Mouse (Mus musculus): Measurements from ENCODE around the gene Spem1. TPM values are rescaled to one million over a fixed set of nuclear protein-coding genes. Genes with fewer than 3 reads are reported as not detected.

Gene Spem1
- total and polyA plus RNA-seq, 2 experiments from 2014 or later, result 0.20 to 0.93 TPM

DNA sequence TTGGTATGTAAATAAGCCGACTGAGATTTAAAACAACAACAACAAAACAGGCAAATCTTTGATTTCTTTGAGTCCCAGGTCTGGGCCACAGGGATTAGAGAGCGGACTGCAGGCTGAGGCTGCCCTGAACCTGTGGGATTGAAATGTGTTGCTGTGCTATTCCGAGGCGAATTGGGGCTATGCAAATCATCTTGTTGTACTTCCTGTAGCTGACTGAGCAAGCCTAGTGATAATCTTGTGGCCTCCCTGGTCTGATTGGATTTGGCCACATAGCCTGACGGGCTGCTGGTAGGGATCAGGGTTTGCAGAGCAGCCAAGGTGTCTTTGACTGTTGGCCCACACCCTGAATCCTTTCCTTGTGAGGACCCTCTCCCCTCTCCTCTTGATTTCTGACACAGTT is 47.0 kb downstream of the Spem1 start:
- ATAC-seq (ENCODE audit: low FRiP score) (no peak), DNase-seq (ENCODE audit: low spot score) (no peak)
- no peak overlapping the region for H3K9ac ChIP-seq (replicated peaks; ENCODE audit: low read length, poor library complexity, severe bottlenecking)

More for the DNA sequence above, 47.0 kb downstream of the Spem1 start:
- TF ChIP-seq CTCF (IDR thresholded peaks at IDR 0.05), result no peak
- no peak overlapping the region for H3K4me3 ChIP-seq (ENCODE audit: low read depth, low read length)
- H3K9me3 ChIP-seq (ENCODE audit: low read length), result no peaks in the 10 kb centered on the region
- no peak overlapping the region for H3K27ac ChIP-seq (ENCODE audit: low read depth, low read length)
- peaks cover 20% of the 10 kb centered on the region; the same call in 1 of the 2 replicates for H3K36me3 ChIP-seq (ENCODE audit: insufficient read depth, low read length)
- no peaks in the 10 kb centered on the region for H3K27me3 ChIP-seq (ENCODE audit: insufficient read depth, low read length)
- WGBS, result 50% methylated on average over 5 of the region's 5 CpGs
- H3K4me1 ChIP-seq (ENCODE audit: insufficient read depth, low read length), result no peaks in the 10 kb centered on the region
- no peak overlapping the region for H3K4me2 ChIP-seq (ENCODE audit: low read depth, low read length, poor library complexity, severe bottlenecking)

Other genes with a start within 250 kb of the Spem1 start
Only the 30 nearest of the 44 such genes appear.
- gene Mpdu1, start 159.5 kb downstream of the Spem1 start, total RNA-seq (2014; rRNA removed), result 224 and 278 TPM in 2 replicates
- gene Mpdu1, start 159.5 kb downstream of the Spem1 start, polyA plus RNA-seq (2015; fragmentation: Nextera tagmentation; extraction: Ambion mirVana), result 118 and 123 TPM in 2 replicates
- 7.2 and 10.3 TPM in 2 replicates for gene Cd68, start 156.0 kb downstream of the Spem1 start, total RNA-seq (2014; rRNA removed)
- 10.6 and 11.0 TPM in 2 replicates for gene Cd68, start 156.0 kb downstream of the Spem1 start, polyA plus RNA-seq (2015; fragmentation: Nextera tagmentation; extraction: Ambion mirVana)
- 767 and 793 TPM in 2 replicates for gene Eif4a1, start 149.8 kb downstream of the Spem1 start, total RNA-seq (2014; rRNA removed)
- gene Eif4a1, start 149.8 kb downstream of the Spem1 start, polyA plus RNA-seq (2015; fragmentation: Nextera tagmentation; extraction: Ambion mirVana), result 501 and 502 TPM in 2 replicates
- 81.7 and 89.2 TPM in 2 replicates for gene Senp3, start 140.1 kb downstream of the Spem1 start, total RNA-seq (2014; rRNA removed)
- gene Senp3, start 140.1 kb downstream of the Spem1 start, polyA plus RNA-seq (2015; fragmentation: Nextera tagmentation; extraction: Ambion mirVana), result 70.3 and 74.0 TPM in 2 replicates
- 0.27 and 0.57 TPM in 2 replicates for gene Tnfsf13, start 136.4 kb downstream of the Spem1 start, total RNA-seq (2014; rRNA removed)
- 0.96 and 1.1 TPM in 2 replicates for gene Tnfsf13, start 136.4 kb downstream of the Spem1 start, polyA plus RNA-seq (2015; fragmentation: Nextera tagmentation; extraction: Ambion mirVana)
- 4.7 and 6.2 TPM in 2 replicates for gene Tnfsf12, start 126.3 kb downstream of the Spem1 start, total RNA-seq (2014; rRNA removed)
- gene Tnfsf12, start 126.3 kb downstream of the Spem1 start, polyA plus RNA-seq (2015; fragmentation: Nextera tagmentation; extraction: Ambion mirVana), result 4.3 and 4.5 TPM in 2 replicates
- gene Tnfsfm13, start 126.1 kb downstream of the Spem1 start, total RNA-seq (2014; rRNA removed), result 1.3 and 1.8 TPM in 2 replicates
- gene Tnfsfm13, start 126.1 kb downstream of the Spem1 start, polyA plus RNA-seq (2015; fragmentation: Nextera tagmentation; extraction: Ambion mirVana), result 1.2 and 1.9 TPM in 2 replicates
- gene Polr2a, start 63.5 kb downstream of the Spem1 start, total RNA-seq (2014; rRNA removed), result 16.9 and 25.1 TPM in 2 replicates
- gene Polr2a, start 63.5 kb downstream of the Spem1 start, polyA plus RNA-seq (2015; fragmentation: Nextera tagmentation; extraction: Ambion mirVana), result 9.0 and 10.2 TPM in 2 replicates
- gene Slc35g3, start 60.2 kb downstream of the Spem1 start, total RNA-seq (2014; rRNA removed), result not detected in 2 replicates
- gene Slc35g3, start 60.2 kb downstream of the Spem1 start, polyA plus RNA-seq (2015; fragmentation: Nextera tagmentation; extraction: Ambion mirVana), result 0.23 and 0.26 TPM in 2 replicates
- gene Zbtb4, start 56.3 kb downstream of the Spem1 start, total RNA-seq (2014; rRNA removed), result 31.5 and 34.3 TPM in 2 replicates
- gene Zbtb4, start 56.3 kb downstream of the Spem1 start, polyA plus RNA-seq (2015; fragmentation: Nextera tagmentation; extraction: Ambion mirVana), result 4.4 and 5.0 TPM in 2 replicates
- gene Chrnb1, start 26.2 kb downstream of the Spem1 start, total RNA-seq (2014; rRNA removed), result 1.5 and 1.6 TPM in 2 replicates
- 1.1 TPM in 2 replicates for gene Chrnb1, start 26.2 kb downstream of the Spem1 start, polyA plus RNA-seq (2015; fragmentation: Nextera tagmentation; extraction: Ambion mirVana)
- 12.7 and 16.4 TPM in 2 replicates for gene Fgf11, start 20.3 kb downstream of the Spem1 start, total RNA-seq (2014; rRNA removed)
- 2.6 and 2.8 TPM in 2 replicates for gene Fgf11, start 20.3 kb downstream of the Spem1 start, polyA plus RNA-seq (2015; fragmentation: Nextera tagmentation; extraction: Ambion mirVana)
- gene Tmem102, start 16.6 kb downstream of the Spem1 start, total RNA-seq (2014; rRNA removed), result 0.16 TPM in 1 of 2 replicates, not detected in the other
- gene Tmem102, start 16.6 kb downstream of the Spem1 start, polyA plus RNA-seq (2015; fragmentation: Nextera tagmentation; extraction: Ambion mirVana), result 0.80 and 0.94 TPM in 2 replicates
- not detected in 2 replicates for gene Gm39566, start 6.9 kb downstream of the Spem1 start, total RNA-seq (2014; rRNA removed)
- not detected in 2 replicates for gene Gm39566, start 6.9 kb downstream of the Spem1 start, polyA plus RNA-seq (2015; fragmentation: Nextera tagmentation; extraction: Ambion mirVana)
- not detected in 2 replicates for gene Spem2, start 3.7 kb downstream of the Spem1 start, total RNA-seq (2014; rRNA removed)
- gene Spem2, start 3.7 kb downstream of the Spem1 start, polyA plus RNA-seq (2015; fragmentation: Nextera tagmentation; extraction: Ambion mirVana), result not detected in 2 replicates
- gene Nlgn2, start 15.6 kb upstream of the Spem1 start, total RNA-seq (2014; rRNA removed), result 117 and 137 TPM in 2 replicates
- 21.0 and 23.5 TPM in 2 replicates for gene Nlgn2, start 15.6 kb upstream of the Spem1 start, polyA plus RNA-seq (2015; fragmentation: Nextera tagmentation; extraction: Ambion mirVana)
- 95.5 and 103 TPM in 2 replicates for gene Tmem256, start 16.3 kb upstream of the Spem1 start, total RNA-seq (2014; rRNA removed)
- 349 and 370 TPM in 2 replicates for gene Tmem256, start 16.3 kb upstream of the Spem1 start, polyA plus RNA-seq (2015; fragmentation: Nextera tagmentation; extraction: Ambion mirVana)
- 24.1 and 26.6 TPM in 2 replicates for gene Plscr3, start 24.2 kb upstream of the Spem1 start, total RNA-seq (2014; rRNA removed)
- 33.5 and 35.0 TPM in 2 replicates for gene Plscr3, start 24.2 kb upstream of the Spem1 start, polyA plus RNA-seq (2015; fragmentation: Nextera tagmentation; extraction: Ambion mirVana)
- gene Tnk1, start 36.5 kb upstream of the Spem1 start, total RNA-seq (2014; rRNA removed), result not detected in 2 replicates
- gene Tnk1, start 36.5 kb upstream of the Spem1 start, polyA plus RNA-seq (2015; fragmentation: Nextera tagmentation; extraction: Ambion mirVana), result 0.16 TPM in 2 replicates
- gene Tmem95, start 55.8 kb upstream of the Spem1 start, total RNA-seq (2014; rRNA removed), result not detected in 2 replicates
- not detected in 2 replicates for gene Tmem95, start 55.8 kb upstream of the Spem1 start, polyA plus RNA-seq (2015; fragmentation: Nextera tagmentation; extraction: Ambion mirVana)
- 0.93 and 1.6 TPM in 2 replicates for gene Kctd11, start 59.2 kb upstream of the Spem1 start, total RNA-seq (2014; rRNA removed)
- 0.57 and 0.92 TPM in 2 replicates for gene Kctd11, start 59.2 kb upstream of the Spem1 start, polyA plus RNA-seq (2015; fragmentation: Nextera tagmentation; extraction: Ambion mirVana)
- 0.66 TPM in 1 of 2 replicates, not detected in the other for gene Acap1, start 73.4 kb upstream of the Spem1 start, total RNA-seq (2014; rRNA removed)
- 0.14 TPM in 1 of 2 replicates, not detected in the other for gene Acap1, start 73.4 kb upstream of the Spem1 start, polyA plus RNA-seq (2015; fragmentation: Nextera tagmentation; extraction: Ambion mirVana)
- gene 2810408A11Rik, start 78.8 kb upstream of the Spem1 start, total RNA-seq (2014; rRNA removed), result 3.3 and 8.7 TPM in 2 replicates
- gene 2810408A11Rik, start 78.8 kb upstream of the Spem1 start, polyA plus RNA-seq (2015; fragmentation: Nextera tagmentation; extraction: Ambion mirVana), result 4.8 and 6.2 TPM in 2 replicates
- gene Neurl4, start 78.9 kb upstream of the Spem1 start, total RNA-seq (2014; rRNA removed), result 112 and 118 TPM in 2 replicates
- gene Neurl4, start 78.9 kb upstream of the Spem1 start, polyA plus RNA-seq (2015; fragmentation: Nextera tagmentation; extraction: Ambion mirVana), result 15.2 and 16.7 TPM in 2 replicates
- gene Gps2, start 91.7 kb upstream of the Spem1 start, total RNA-seq (2014; rRNA removed), result 45.8 and 47.6 TPM in 2 replicates
- gene Gps2, start 91.7 kb upstream of the Spem1 start, polyA plus RNA-seq (2015; fragmentation: Nextera tagmentation; extraction: Ambion mirVana), result 60.3 and 64.3 TPM in 2 replicates
- 452 and 486 TPM in 2 replicates for gene Eif5a, start 99.8 kb upstream of the Spem1 start, total RNA-seq (2014; rRNA removed)
- 1,054 and 1,096 TPM in 2 replicates for gene Eif5a, start 99.8 kb upstream of the Spem1 start, polyA plus RNA-seq (2015; fragmentation: Nextera tagmentation; extraction: Ambion mirVana)
- gene Ybx2, start 113.6 kb upstream of the Spem1 start, total RNA-seq (2014; rRNA removed), result 5.0 and 8.4 TPM in 2 replicates
- gene Ybx2, start 113.6 kb upstream of the Spem1 start, polyA plus RNA-seq (2015; fragmentation: Nextera tagmentation; extraction: Ambion mirVana), result 3.4 and 4.2 TPM in 2 replicates
- 8.8 and 9.0 TPM in 2 replicates for gene Slc2a4, start 126.0 kb upstream of the Spem1 start, total RNA-seq (2014; rRNA removed)
- 3.4 and 4.0 TPM in 2 replicates for gene Slc2a4, start 126.0 kb upstream of the Spem1 start, polyA plus RNA-seq (2015; fragmentation: Nextera tagmentation; extraction: Ambion mirVana)
- gene Cldn7, start 142.6 kb upstream of the Spem1 start, total RNA-seq (2014; rRNA removed), result not detected in 2 replicates
- 0.57 TPM in 1 of 2 replicates, not detected in the other for gene Cldn7, start 142.6 kb upstream of the Spem1 start, polyA plus RNA-seq (2015; fragmentation: Nextera tagmentation; extraction: Ambion mirVana)
- gene Ctdnep1, start 159.0 kb upstream of the Spem1 start, total RNA-seq (2014; rRNA removed), result 39.6 and 42.9 TPM in 2 replicates
- 22.3 and 24.1 TPM in 2 replicates for gene Ctdnep1, start 159.0 kb upstream of the Spem1 start, polyA plus RNA-seq (2015; fragmentation: Nextera tagmentation; extraction: Ambion mirVana)

Data from midbrain, postnatal 0 days (tissue).